Mouse (Mus musculus): ENCODE results near the gene Gm20388.

Gm20388 gene

DNA sequence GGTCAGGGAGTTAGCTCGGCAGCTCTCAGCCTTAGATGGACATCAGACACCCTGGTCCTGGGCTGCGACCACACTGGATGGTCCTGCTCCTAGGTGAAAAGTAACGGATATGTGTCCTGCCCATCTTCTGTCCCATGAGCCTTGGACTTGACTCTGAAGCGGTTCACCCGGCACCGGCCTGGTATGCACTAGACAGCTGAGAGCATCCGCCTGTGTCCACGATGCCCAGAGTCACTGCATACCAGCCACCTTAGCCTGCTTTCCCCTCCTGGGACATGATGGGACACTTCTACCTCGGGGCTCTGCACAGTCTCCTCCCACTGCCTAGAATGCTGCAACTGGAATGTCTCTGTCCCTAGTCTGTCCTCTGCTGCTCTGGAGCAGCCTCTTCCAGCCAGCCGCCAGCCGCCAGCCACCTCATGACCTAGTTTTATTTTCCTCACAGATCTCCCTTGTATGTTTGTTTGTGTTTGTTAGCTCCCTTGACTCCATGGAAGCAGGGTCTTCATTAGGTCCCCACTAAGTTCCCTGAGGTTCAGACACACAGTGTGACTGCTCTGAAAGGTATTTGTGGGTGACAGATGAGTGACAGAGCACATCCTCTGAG is 128.8 kb downstream of the Gm20388 start:
- DNase-seq (ENCODE audit: low read depth in 2 of 2, low spot score in 2 of 2): no peak

GRCm38 (mm10) chr8:120040861-120041260 is 130.2 kb downstream of the Gm20388 start:
- no peak for DNase-seq (ENCODE audit: low read depth in 2 of 2, low spot score in 2 of 2)

- DNase-seq (ENCODE audit: low read depth in 2 of 2, low spot score in 2 of 2): no peak
Observed at GRCm38 (mm10) chr8:120042542-120043312, 132.1 kb downstream of the Gm20388 start.

DNA sequence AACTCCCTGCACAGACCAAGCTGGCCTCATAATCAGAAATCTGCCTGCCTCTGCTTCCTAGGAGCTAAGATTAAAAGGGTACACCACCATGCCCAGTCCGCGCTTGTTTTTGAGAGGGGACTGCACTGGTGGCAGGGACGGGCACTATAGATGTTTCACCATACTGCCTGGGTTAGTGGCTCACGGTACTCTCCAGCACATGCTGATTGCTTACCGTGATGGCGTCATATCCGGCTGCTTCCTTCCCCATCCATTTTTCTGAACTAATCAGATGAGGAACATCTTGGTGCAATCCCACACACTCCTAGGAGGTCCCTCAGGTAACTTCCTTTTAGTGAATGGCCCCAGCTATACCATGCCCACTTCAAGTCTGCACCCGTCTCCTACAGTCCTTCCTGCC is 134.3 kb downstream of the Gm20388 start:
- DNase-seq (ENCODE audit: low read depth in 2 of 2, low spot score in 2 of 2): no peak

DNA sequence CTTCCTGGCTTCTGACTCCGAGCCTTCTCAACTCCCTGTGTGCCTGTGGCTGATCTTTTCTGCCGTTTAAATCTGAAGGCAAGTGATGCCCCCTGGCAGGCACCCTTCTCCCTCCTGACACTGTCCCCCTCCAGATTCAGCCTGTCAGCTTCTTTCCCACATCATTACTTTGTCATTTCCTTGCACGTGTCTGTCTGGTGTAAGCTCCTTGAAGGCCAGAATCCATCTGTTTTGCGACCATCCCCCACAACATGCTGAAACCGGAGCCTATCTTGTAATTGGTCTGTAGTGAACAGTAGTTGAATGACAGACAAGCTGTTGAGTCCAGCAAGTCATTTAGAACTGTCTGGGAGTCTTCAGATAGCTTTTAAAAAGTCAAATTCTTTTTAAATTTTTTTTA is 134.8 kb downstream of the Gm20388 start:
- DNase-seq (ENCODE audit: low read depth in 2 of 2, low spot score in 2 of 2): no peak

DNA sequence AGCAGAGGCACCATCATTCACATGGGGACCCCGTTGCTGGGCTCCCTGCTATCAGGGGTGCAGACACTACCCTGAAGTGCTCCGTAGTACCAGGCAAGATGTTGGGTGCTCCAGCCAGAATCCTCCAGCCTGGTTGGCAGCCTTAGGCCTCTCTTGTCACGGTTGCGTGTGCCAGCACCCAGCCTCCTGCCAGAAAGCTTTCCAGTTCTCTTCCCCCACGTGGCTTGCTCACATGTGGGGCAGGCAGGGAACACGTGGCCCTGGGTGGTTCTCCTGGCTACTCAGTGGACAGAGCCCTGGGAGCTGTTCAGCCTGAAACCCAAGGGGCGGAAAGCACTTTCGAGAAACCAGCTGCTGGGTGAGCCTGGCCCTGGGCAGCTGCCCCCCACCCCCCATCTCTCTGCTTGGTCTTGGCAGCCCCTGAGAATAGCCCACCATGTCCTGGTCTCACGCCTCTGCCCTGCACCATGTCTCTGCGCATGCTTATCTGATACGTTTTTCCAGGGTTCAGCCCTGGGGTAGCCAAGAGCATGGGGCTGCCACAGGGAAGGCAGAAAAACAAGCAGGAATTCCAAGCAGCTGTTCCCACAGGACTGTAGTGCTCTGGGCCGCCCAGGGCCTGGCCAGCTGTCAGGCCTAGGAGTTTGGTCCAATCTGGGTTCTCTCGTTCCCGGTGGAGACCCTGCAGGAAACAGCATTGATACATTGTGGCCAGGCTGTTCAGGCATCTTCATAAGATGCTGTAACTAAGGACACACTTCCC is 135.8 kb downstream of the Gm20388 start:
- no peak for DNase-seq (ENCODE audit: low read depth in 2 of 2, low spot score in 2 of 2)

DNA sequence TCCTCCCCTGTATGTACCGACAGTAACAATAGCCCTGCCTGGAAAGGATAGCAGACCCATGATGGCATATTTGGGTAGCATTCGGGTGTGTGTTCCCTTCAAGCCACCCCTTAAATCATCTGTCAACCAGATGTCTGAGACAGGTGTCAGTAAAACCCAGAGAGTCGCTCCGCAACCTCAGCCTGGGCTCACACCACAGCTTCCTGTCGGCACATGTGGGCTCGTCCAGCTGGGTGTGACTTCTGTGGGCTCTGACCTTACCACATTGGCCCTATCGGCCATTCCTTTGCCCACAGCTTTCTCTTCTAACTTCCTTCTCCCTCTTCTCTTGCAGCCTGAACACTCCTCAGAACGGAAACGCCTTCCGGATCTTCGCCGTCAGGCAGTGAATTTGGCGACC is 139.3 kb downstream of the Gm20388 start:
- DNase-seq (ENCODE audit: low read depth in 2 of 2, low spot score in 2 of 2): no peak

- no peak for DNase-seq (ENCODE audit: low read depth in 2 of 2, low spot score in 2 of 2)
Observed at GRCm38 (mm10) chr8:120050376-120050775, 139.7 kb downstream of the Gm20388 start.

- DNase-seq (ENCODE audit: low read depth in 2 of 2, low spot score in 2 of 2): no peak
Observed at GRCm38 (mm10) chr8:120051006-120051405, 140.4 kb downstream of the Gm20388 start.

GRCm38 (mm10) chr8:120051908-120052307 is 141.3 kb downstream of the Gm20388 start:
- DNase-seq (ENCODE audit: low read depth in 2 of 2, low spot score in 2 of 2): no peak

DNA sequence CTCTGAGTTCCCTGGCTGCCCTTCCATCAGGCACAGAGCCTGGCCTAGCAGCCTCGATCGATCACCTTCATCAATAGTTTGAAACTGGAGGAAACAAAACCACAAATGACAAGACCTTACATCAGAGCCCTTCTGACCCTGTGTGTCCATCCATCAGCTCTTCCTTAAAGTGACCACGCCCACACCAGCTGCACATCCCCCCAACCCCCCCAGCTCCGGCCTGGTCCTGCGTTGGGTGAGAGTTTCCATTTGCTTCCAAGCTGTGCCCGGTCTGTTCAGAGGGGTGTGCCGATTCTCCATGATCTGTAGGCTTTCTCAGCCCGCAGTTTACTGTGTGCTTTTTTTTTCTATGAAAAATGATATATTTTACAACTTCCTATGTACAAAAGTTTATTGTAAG is 141.7 kb downstream of the Gm20388 start:
- DNase-seq (ENCODE audit: low read depth in 2 of 2, low spot score in 2 of 2): no peak

DNA sequence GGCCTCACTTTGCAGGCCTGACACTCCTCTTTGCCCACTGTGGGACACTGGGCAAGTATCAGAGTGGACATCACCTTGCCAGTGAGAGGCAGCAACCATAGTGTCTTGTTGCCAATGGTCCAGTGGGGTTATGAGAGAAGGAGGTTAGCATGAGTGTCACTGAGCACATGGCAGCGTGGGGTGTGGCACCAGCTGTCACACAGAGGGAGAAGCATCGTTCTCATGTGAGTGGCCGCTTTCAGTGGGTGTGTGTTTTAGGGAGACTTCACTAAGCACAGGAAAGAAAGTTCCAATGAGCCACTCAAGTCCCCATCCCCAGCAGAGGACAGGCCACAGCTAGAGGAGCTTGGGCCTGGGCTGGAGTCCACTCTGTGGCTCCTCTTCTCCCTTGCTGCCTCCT is 144.2 kb downstream of the Gm20388 start:
- no peak for DNase-seq (ENCODE audit: low read depth in 2 of 2, low spot score in 2 of 2)

DNA sequence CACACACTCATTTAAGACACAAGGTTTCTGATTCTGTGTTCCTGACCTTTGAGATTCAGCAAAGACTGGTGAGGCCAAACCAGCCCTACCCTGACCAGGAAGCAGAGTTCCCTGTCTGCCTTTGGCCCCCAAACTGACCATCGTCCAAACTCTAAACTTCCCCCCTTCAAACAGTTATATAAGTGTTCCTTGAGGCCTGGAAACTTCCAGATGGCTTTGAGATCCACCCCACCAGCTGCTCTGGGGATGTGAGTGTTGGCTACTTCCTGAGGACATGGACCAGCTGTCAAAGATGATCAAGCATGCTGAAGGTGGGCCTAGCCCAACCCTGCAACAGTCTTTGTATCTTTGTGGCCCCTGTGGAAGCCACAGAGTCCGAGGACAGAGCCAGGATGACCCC is 146.4 kb downstream of the Gm20388 start:
- DNase-seq (ENCODE audit: low read depth in 2 of 2, low spot score in 2 of 2): no peak

DNA sequence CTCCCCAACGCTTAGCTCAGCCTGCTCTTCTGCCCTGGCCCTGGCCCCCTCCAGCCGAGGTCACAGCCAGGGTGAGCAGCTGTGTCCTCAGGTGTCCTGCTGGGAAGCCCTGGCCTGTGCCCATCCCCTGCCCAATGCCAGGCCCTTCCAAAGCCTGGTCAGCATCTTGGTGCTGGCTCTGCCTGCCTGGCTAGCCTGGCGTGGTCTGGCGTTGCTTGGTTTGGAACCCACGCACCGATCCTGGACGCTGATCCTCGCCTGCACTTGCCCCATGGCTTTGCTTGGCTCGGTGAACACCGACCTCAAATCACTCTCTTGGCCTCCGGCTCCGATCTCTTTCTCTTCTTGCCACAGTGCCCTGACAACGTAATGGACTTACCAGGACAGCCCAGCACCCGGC is 152.1 kb downstream of the Gm20388 start:
- DNase-seq (ENCODE audit: low read depth in 2 of 2, low spot score in 2 of 2): no peak

DNA sequence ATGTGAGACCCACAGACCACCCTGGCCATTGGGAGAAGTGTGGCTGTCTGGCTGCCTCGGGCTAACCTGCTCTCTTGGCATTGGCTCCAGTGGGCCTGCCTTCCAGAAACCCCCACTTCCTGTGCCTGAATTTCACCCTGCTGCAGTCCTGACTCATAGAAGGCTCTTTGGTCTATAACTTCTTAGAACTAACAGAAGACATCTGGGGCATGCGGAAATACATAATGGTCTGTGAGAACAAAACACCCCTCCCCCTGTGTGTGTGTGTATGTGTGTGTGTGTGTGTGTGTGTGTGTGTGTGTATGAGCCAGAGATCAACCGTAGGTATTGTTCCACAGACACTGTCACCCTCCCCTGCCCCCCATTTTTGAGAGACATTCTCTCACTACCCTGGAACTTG is 152.7 kb downstream of the Gm20388 start:
- no peak for DNase-seq (ENCODE audit: low read depth in 2 of 2, low spot score in 2 of 2)

DNA sequence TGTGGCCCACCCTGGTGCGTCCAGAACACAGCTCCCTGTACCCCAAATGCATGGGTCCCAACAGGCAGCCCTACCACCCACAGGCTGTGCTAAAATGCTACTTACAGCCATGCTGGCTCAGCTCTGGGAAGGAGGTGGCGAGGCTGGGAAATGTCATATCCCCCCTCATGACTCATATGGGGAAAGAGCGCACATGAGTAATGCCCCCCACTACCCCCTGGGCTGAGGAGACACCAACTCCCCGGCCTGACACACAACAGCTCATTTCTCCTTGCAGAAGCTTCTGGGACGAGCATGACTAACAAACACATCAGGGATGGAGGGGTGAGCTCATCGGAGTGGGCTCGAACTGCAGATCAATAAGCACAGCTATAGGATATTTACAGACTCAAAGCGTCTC is 155.0 kb downstream of the Gm20388 start:
- DNase-seq (ENCODE audit: low read depth in 2 of 2, low spot score in 2 of 2): no peak

DNA sequence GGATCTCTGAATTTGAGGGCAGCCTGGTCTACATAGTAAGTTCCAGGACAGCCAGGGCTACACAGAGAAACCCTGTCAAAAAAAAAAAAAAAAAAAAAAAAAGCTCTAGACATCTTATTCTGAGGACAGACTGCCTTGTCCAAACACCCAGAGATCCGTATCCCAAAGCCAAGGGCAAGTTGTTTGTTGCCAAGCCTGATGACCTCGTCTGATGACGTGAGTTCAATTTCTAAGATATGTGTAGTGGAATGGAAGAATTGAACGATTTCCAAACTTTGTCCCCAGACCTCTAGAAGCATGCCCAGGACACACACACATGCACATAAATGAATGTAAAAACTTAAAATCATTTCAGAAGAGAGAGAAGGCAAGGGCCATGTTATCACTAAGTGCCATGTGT is 155.6 kb downstream of the Gm20388 start:
- no peak for DNase-seq (ENCODE audit: low read depth in 2 of 2, low spot score in 2 of 2)

DNA sequence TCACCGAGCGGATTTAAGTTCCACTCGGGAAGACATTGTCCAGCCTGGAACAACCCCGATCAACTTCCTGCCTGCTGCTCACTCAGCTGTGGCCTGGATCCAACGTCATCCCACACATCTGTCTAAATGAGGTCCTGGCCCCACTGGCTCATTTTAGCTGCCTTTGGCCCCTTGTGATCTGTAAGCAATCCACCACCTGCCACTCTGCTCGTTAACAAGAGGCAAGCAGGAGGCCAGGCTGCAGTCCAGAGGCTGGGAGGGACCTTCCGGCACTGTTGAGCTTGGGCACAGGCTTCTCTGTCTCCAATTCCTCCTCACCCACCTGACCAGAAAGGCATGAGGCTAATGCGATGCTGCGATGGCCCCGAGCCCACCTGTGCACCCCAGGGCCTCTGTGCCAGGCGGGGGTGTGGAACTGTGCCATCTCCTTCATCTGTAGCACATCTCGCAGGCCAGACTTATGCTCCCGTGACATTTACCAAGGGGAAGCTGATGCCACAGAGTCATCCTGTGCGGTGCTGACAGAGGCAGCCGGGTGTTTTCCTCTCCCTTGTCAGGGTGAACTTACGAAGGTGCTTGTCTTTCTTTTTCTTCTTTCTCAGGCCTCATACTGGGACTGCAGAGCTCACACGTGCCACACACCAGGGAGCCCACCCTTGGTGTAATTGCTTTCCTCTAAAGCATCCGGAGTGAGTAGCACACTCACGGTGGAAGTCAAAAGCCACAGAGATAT is 157.5 kb downstream of the Gm20388 start:
- DNase-seq (ENCODE audit: low read depth in 2 of 2, low spot score in 2 of 2): no peak

- DNase-seq (ENCODE audit: low read depth in 2 of 2, low spot score in 2 of 2): peak; percentile 58 to 64
Observed at GRCm38 (mm10) chr8:120071684-120072083, 161.0 kb downstream of the Gm20388 start.

DNA sequence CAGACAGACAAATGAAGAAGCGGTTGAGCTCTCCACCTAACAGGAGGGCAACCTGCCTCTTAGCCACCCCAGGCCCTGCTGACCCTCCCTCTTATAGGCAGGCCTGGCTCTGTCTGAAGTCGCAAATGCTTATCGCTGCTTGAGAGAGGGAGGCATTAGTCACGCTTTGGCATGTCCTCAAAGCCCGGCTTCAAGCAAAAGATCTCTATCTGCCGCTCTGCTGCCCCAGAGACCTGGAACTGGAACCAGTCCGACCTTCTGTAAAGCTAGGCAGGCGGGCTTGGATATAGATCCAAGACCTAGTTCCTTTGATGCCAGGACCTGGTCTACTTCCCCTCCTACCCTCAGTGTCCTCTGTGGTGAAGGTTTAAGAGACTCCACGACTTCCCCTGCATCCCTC is 161.6 kb downstream of the Gm20388 start:
- no peak for DNase-seq (ENCODE audit: low read depth in 2 of 2, low spot score in 2 of 2)

DNA sequence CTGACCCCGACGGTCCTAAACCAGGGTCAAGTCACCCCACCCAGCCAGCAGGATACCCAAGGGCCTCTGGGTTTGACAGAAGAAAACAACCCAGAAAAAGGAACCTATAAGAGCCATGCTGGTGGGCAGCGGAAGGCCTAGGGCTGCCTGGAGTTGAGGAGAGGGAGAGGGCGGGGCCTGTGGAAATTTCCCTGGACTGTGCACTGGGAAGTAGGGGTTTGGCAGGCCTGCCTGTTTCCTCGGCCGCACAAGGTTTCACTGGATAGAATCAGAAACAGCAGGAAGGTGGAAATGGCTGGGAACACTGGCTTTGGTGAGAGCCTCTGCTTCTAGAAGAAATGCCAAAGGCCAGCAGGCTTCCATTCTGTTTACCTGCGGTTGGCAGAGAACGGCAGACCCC is 162.2 kb downstream of the Gm20388 start:
- no peak for DNase-seq (ENCODE audit: low read depth in 2 of 2, low spot score in 2 of 2)

DNA sequence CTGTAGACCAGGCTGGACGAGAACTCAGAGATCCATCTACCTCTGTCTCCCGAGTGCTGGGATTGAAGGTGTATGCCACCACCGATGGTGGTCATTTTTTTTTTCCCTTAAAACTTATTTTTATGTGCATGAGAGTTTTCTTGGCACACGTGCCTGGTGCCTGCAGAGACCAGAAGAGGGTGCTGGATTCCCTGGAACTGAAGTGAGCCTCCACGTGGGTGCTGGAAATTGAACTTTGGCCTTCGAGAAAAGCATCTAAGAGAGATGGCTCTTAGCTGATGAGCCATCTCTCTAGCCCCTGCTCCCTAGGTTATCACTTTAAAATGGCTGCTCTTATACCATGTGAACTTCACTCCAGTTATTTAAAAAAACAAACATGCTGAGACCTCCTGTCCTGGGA is 163.9 kb downstream of the Gm20388 start:
- no peak for DNase-seq (ENCODE audit: low read depth in 2 of 2, low spot score in 2 of 2)
